Mouse (Mus musculus) midbrain, embryonic 15.5 days (tissue): ENCODE results near the gene Notch1. TPM values are rescaled to one million over a fixed set of nuclear protein-coding genes. Genes with fewer than 3 reads are reported as not detected.
A peak's percentile ranks its signal among the peaks of the same experiment; 100 is the strongest.

Source experiments
- ATAC-seq: fragments of 200-750 bp; cut with Nextera tagmentation; replicated peaks from 2 replicates; pipeline ENCODE4 v1.8.0; 2017; ENCODE audit warnings: moderate TSS enrichment
- H3K27ac ChIP-seq: fragments of 300-500 bp; sonication (generic); 2 replicates; pipeline ENCODE4 v1.5.1; 2015; ENCODE audit warnings: mild to moderate bottlenecking, inconsistent platforms
- H3K27me3 ChIP-seq: fragments of 300-500 bp; sonication (generic); replicated peaks from 2 replicates; pipeline ENCODE4 v1.6.1; 2015; ENCODE audit warnings: inconsistent platforms
- H3K36me3 ChIP-seq: fragments of 300-500 bp; sonication (generic); replicated peaks from 2 replicates; pipeline ENCODE4 v1.6.1; 2015; ENCODE audit warnings: inconsistent platforms
- H3K4me1 ChIP-seq: fragments of 300-500 bp; sonication (generic); 2 replicates; pipeline ENCODE4 v1.6.1; 2015; ENCODE audit warnings: inconsistent platforms
- H3K4me2 ChIP-seq: fragments of 300-500 bp; sonication (generic); 2 replicates; pipeline ENCODE4 v1.6.1; 2015; ENCODE audit warnings: inconsistent platforms, mild to moderate bottlenecking, moderate library complexity
- H3K4me3 ChIP-seq: fragments of 300-500 bp; sonication (generic); 2 replicates; pipeline ENCODE4 v1.5.1; 2015; ENCODE audit warnings: mild to moderate bottlenecking, inconsistent platforms
- H3K9ac ChIP-seq: fragments of 300-500 bp; sonication (generic); 2 replicates; pipeline ENCODE4 v1.6.1; 2015; ENCODE audit warnings: mild to moderate bottlenecking, inconsistent platforms
- H3K9me3 ChIP-seq: fragments of 300-500 bp; sonication (generic); 2 replicates; pipeline ENCODE4 v1.6.1; 2016; ENCODE audit warnings: inconsistent platforms
- WGBS: fragments of 180-500 bp; shearing (Covaris S2); methylation state at CpG from one replicate; pipeline ENCODE4 v1.1.7; 2015; ENCODE audit warnings: mixed read lengths; 5-methylcytosine and 5-hydroxymethylcytosine counted together
- polyA plus RNA-seq: library from polyadenylated mRNA; unstranded; fragments of >200 nt; fragmentation: Nextera tagmentation; extraction: Ambion mirVana; gene quantifications from 2 replicates; pipeline ENCODE4 v1.2.1, GENCODE M21; 2015

Gene Notch1
- polyA plus RNA-seq, 1 experiment from 2014 or later, result 15.6 TPM

GRCm38 (mm10) chr2:26529221-26529805, 12.8 kb upstream of the Notch1 start:
- Histone ChIP-seq H3K4me3 (no peak overlapping the region), H3K27ac (no peak overlapping the region), H3K4me2 (no peak overlapping the region), H3K27me3 (no peaks in the 10 kb centered on the region), H3K9me3 (no peaks in the 10 kb centered on the region), H3K36me3 (no peaks in the 10 kb centered on the region), H3K9ac (no peak overlapping the region), H3K4me1 (peaks cover 8% of the 10 kb centered on the region; the same call in 1 of the 2 replicates)
- WGBS, result 70% methylated on average over 4 of the region's 4 CpGs
- no peak for ATAC-seq

DNA sequence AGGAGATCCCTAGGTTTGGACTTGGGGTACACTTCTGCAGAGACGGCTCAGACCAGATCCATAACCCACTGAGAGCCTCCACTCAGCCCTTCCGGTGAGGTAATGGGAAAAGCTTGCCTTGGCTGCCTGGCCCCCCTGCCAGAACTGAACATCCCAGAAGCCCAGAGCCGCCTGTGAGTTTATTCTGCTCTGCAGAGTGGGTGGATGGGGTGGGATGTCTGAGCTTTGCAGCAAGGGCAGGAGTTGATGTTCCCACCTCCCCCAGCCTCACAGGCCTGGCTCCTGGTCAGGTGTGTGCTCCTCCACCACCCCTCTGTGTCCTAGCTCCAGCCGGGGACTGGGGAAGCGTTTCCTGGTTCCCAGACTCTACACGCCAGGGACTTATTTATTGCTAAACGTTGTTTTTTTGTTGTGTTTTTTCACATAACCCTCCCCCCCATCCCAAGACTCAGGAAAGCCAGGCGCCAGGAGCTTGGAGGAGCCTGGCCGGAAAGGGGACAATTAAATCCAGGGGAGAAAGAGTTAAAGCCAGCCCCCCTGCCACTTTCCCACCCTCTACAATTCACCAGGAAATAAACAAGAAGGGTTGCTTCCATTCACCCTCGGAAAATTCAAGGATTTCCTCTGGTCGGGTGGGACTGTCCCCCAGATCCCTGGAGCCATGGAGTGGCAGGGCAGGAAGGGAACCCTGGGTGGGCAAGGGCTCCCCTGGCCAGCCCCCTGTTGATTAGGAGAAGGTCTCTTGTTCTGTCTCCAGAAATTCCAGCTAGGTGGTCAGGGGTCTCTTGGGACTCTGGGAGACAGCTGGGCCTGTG, 10.2 kb upstream of the Notch1 start:
- H3K4me3 ChIP-seq, result no peak overlapping the region
- no peaks in the 10 kb centered on the region for H3K27me3 ChIP-seq
- no peaks in the 10 kb centered on the region for H3K4me1 ChIP-seq
- no peak for ATAC-seq
- H3K9ac ChIP-seq, result no peak overlapping the region
- H3K9me3 ChIP-seq, result no peaks in the 10 kb centered on the region
- H3K27ac ChIP-seq, result peak overlapping the region; percentile 48
- no peaks in the 10 kb centered on the region for H3K36me3 ChIP-seq
- H3K4me2 ChIP-seq, result no peak overlapping the region
- 50% methylated on average over 11 of the region's 11 CpGs for WGBS

DNA sequence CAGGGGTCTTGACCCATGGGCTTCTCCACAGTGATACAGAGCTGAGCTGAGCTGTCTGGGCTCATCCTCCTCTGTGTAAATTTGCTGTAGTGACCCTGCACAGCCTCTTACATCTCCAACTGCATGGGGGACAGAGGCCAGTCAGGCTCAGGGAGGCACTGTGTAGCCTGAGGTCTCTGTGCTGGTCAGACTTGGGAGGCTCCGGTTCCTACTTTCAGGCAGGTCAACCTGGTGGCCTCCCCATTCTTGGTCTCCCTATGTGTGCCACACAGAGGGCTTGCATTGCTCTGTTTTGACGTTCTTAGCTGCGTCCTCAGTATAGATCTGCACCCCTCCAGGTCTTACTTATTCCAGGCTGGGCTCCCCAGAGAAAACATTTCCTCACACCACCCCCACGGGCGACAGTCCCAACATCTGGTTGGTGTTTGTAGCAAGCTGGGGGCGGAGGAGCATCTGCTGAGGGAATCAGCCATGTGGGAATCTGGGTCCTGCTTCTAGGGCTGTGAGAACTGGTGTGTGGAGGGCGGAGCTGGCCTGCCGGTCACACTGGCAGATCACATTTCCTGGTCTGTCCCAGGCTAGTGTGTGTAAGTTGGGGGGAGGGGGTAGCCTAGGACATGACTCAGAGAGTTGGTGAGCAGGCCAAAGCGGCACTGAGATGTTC, 9.0 kb upstream of the Notch1 start:
- Histone ChIP-seq H3K9ac (no peak overlapping the region), H3K4me2 (no peak overlapping the region), H3K4me3 (no peak overlapping the region), H3K36me3 (no peaks in the 10 kb centered on the region), H3K4me1 (no peaks in the 10 kb centered on the region), H3K27me3 (no peaks in the 10 kb centered on the region), H3K9me3 (no peaks in the 10 kb centered on the region), H3K27ac (no peak overlapping the region)
- WGBS, result 55% methylated on average over 9 of the region's 9 CpGs
- no peak for ATAC-seq

GRCm38 (mm10) chr2:26522327-26522726, 5.9 kb upstream of the Notch1 start:
- WGBS, result 85% methylated on average over 4 of the region's 4 CpGs
- Histone ChIP-seq H3K4me2 (no peak overlapping the region), H3K4me1 (no peaks in the 10 kb centered on the region), H3K9ac (no peak overlapping the region), H3K9me3 (no peaks in the 10 kb centered on the region), H3K27me3 (no peaks in the 10 kb centered on the region), H3K36me3 (no peaks in the 10 kb centered on the region), H3K4me3 (no peak overlapping the region), H3K27ac (no peak overlapping the region)
- no peak for ATAC-seq

DNA sequence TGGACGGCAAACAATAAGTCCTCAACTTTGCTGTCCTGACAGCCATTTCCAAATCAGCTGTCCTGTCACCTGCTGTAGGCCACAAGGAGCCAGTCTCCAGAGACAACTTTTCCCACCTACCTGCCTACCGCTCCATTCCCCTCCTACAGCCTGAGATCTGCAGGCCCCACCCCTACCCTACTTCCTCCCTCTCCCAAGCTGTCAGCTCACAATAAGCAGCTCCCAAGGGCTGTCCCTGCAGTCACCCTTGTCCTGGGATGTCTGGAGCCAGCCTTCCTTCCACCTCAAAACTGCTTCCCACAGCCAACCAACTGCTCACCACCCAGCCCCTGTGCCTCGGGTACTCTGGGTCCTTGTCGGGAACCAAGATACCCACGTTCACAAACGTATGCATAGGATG, 3.3 kb upstream of the Notch1 start:
- H3K4me3 ChIP-seq, result no peak overlapping the region
- H3K9ac ChIP-seq, result no peak overlapping the region
- no peaks in the 10 kb centered on the region for H3K36me3 ChIP-seq
- WGBS, result 93% methylated on average over 6 of the region's 6 CpGs
- no peaks in the 10 kb centered on the region for H3K4me1 ChIP-seq
- H3K27me3 ChIP-seq, result no peaks in the 10 kb centered on the region
- no peak for ATAC-seq
- H3K9me3 ChIP-seq, result no peaks in the 10 kb centered on the region
- H3K27ac ChIP-seq, result no peak overlapping the region
- no peak overlapping the region for H3K4me2 ChIP-seq

DNA sequence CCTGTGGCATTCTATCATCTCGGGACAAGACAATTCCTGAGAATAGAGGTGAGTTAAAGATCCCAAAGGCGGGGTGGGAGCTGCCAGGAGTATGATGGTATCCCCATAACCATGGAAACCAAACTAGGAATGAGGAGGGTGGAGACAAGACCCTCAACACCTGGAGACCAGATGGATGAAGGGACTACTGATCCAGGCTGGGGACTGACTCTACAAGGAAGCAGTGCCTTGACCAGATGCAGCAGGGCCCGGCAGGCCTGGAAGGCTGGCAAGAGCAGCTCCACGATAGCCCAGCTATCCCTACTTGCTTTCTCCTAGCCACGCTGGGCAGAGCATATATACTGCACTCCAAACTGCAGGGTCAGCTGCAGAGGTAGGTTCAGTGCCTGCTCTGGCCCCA, 524 bp upstream of the Notch1 start:
- WGBS, result 90% methylated on average over 5 of the region's 5 CpGs
- no peak overlapping the region for H3K27ac ChIP-seq
- no peak overlapping the region for H3K4me3 ChIP-seq
- H3K9me3 ChIP-seq, result no peaks in the 10 kb centered on the region
- no peak for ATAC-seq
- H3K4me1 ChIP-seq, result no peaks in the 10 kb centered on the region
- no peaks in the 10 kb centered on the region for H3K36me3 ChIP-seq
- H3K4me2 ChIP-seq, result no peak overlapping the region
- H3K9ac ChIP-seq, result no peak overlapping the region
- H3K27me3 ChIP-seq, result no peaks in the 10 kb centered on the region

DNA sequence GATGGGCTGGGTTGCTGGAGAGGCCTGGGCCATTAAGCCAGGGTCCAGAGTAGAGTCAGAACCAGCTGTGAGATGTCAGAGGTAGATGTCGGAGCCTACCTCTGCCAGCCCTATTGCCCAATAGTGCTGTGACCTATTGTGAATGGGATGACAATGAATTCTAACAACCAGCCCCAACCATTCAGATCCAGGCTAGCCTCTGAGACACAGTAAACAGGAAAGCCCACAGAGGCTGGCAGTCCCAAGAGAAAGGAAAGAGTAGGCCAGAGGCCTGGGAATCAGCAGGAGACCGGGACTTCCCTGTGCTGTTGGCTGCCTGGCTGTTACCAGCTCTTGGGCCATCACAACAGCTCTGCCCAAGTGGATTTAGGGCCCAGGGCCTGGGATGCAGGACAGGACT, 1.1 kb downstream of the Notch1 start:
- ATAC-seq, result no peak
- WGBS, result 79% methylated on average over 2 of the region's 2 CpGs
- H3K27ac ChIP-seq, result 0 out of 2 replicates have a peak overlapping the region, but pooled peaks have one; percentile 12
- H3K27me3 ChIP-seq, result no peaks in the 10 kb centered on the region
- H3K4me2 ChIP-seq, result no peak overlapping the region
- H3K9me3 ChIP-seq, result no peaks in the 10 kb centered on the region
- no peaks in the 10 kb centered on the region for H3K36me3 ChIP-seq
- no peaks in the 10 kb centered on the region for H3K4me1 ChIP-seq
- no peak overlapping the region for H3K4me3 ChIP-seq
- no peak overlapping the region for H3K9ac ChIP-seq

- Histone ChIP-seq H3K4me3 (no peak overlapping the region), H3K27ac (no peak overlapping the region), H3K9ac (no peak overlapping the region), H3K27me3 (no peaks in the 10 kb centered on the region), H3K4me1 (peaks cover 3% of the 10 kb centered on the region; the same call in 1 of the 2 replicates), H3K9me3 (no peaks in the 10 kb centered on the region), H3K36me3 (no peaks in the 10 kb centered on the region), H3K4me2 (no peak overlapping the region)
- no peak for ATAC-seq
- WGBS, result 89% methylated on average over 4 of the region's 4 CpGs
Observed at GRCm38 (mm10) chr2:26513105-26513745, 3.2 kb downstream of the Notch1 start.

DNA sequence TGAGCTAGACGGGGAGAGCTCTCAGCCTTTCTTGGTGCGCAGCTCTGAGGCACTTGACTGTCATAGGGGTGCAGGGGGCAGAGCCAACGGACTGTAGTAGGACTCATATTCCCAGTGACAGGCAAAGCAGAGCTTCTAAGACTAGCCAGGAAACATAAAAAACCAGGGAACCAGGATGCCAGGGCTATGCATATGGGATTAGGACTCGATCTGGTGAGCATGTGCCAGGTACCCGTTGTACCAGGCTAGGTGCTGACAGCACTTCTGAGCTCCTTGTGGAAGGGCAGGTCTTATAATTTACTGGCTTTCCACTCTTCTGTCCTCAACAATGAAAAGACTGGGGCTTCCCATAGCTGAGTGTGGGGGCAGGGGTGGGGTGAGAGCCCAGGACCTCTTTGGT, 7.8 kb downstream of the Notch1 start:
- Histone ChIP-seq H3K9me3 (no peaks in the 10 kb centered on the region), H3K4me3 (no peak overlapping the region), H3K27ac (0 out of 2 replicates have a peak overlapping the region, but pooled peaks have one; percentile 48), H3K9ac (no peak overlapping the region), H3K36me3 (no peaks in the 10 kb centered on the region), H3K4me2 (no peak overlapping the region), H3K4me1 (peaks cover 19% of the 10 kb centered on the region), H3K27me3 (peaks cover 11% of the 10 kb centered on the region)
- no peak for ATAC-seq
- 83% methylated on average over 5 of the region's 5 CpGs for WGBS

GRCm38 (mm10) chr2:26507961-26508391, 8.5 kb downstream of the Notch1 start:
- peaks cover 26% of the 10 kb centered on the region for H3K4me1 ChIP-seq
- no peak overlapping the region for H3K9ac ChIP-seq
- H3K36me3 ChIP-seq, result no peaks in the 10 kb centered on the region
- peak overlapping the region; percentile 48; the same call in 1 of the 2 replicates for H3K27ac ChIP-seq
- H3K27me3 ChIP-seq, result peaks cover 16% of the 10 kb centered on the region
- 22% methylated on average over 6 of the region's 6 CpGs for WGBS
- H3K4me3 ChIP-seq, result no peak overlapping the region
- ATAC-seq, result no peak
- H3K4me2 ChIP-seq, result no peak overlapping the region
- no peaks in the 10 kb centered on the region for H3K9me3 ChIP-seq

DNA sequence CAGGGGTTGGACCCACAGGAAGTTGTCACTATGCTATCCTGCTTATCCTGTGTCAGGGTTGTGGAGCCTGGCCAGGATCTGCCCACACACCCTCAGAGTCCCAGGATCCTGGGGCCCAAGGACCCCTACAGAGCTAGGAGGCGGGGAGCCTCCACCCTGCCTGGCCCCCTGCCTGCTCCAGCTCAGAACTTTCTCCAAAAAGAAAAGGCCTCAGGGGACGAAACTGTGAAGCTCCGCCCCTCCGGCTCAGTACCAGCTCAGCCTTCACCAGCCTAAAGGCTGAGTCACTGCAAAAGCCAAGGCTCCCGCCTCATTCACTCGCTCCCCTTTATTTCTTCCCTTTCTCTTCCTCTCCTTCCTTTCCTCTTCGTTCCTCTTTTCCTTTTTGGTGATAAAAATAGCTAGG, 9.0 kb downstream of the Notch1 start:
- H3K4me1 ChIP-seq, result peaks cover 31% of the 10 kb centered on the region
- no peak overlapping the region for H3K4me2 ChIP-seq
- H3K36me3 ChIP-seq, result no peaks in the 10 kb centered on the region
- no peak overlapping the region for H3K9ac ChIP-seq
- no peak overlapping the region for H3K4me3 ChIP-seq
- no peak for ATAC-seq
- peaks cover 16% of the 10 kb centered on the region for H3K27me3 ChIP-seq
- no peaks in the 10 kb centered on the region for H3K9me3 ChIP-seq
- WGBS, result 4% methylated on average over 7 of the region's 7 CpGs
- peak overlapping the region; percentile 55 for H3K27ac ChIP-seq

GRCm38 (mm10) chr2:26506746-26507280, 9.7 kb downstream of the Notch1 start:
- Histone ChIP-seq H3K9me3 (no peaks in the 10 kb centered on the region), H3K27ac (peak overlapping the region; percentile 55), H3K9ac (no peak overlapping the region), H3K36me3 (no peaks in the 10 kb centered on the region), H3K4me1 (peaks cover 38% of the 10 kb centered on the region), H3K4me2 (no peak overlapping the region), H3K4me3 (no peak overlapping the region), H3K27me3 (peaks cover 16% of the 10 kb centered on the region)
- WGBS, result 87% methylated on average over 3 of the region's 3 CpGs
- ATAC-seq, result no peak
